Comparison of ENCODE assay signal across 13 mouse cellular contexts in genomic region chr2:153549486-153549885, GRCm38 (mm10). TPM values are rescaled to one million over a fixed set of nuclear protein-coding genes. Genes with fewer than 3 reads are reported as not detected.
DNase-seq lines count a peak whose midpoint lies in the region; ATAC-seq and TF ChIP-seq lines count a peak whose summit lies in the region.
"Had no signal": no experiment of that assay in that cellular context is flagged by ENCODE, and none has a peak within 500 bp of the region (broad histone marks: within the 10 kb centered on the region; RNA-seq: fewer than 3 reads in every experiment).

No protein-coding gene starts in this region.

- H3K27ac ChIP-seq in heart, embryonic 11.5 days (ENCODE audit: low read depth, low read length): peak overlapping the region; percentile 71
- no peak overlapping the region for H3K27ac ChIP-seq in intestine, postnatal 0 days (ENCODE audit: low read depth, low read length)
- H3K27ac ChIP-seq: kidney, postnatal 0 days had no signal

- TF ChIP-seq CTCF in intestine, postnatal 0 days (IDR thresholded peaks at IDR 0.05; ENCODE audit: low read depth): no peak

- no peak overlapping the region; the same call in 1 of the 2 replicates for H3K4me2 ChIP-seq in heart, embryonic 11.5 days
- H3K4me2 ChIP-seq in intestine, postnatal 0 days (replicated peaks; ENCODE audit: low read depth): no peak overlapping the region

- 0 out of 2 replicates have a peak, but pooled peaks have one; percentile 49 for ATAC-seq in heart, embryonic 11.5 days (replicated peaks; ENCODE audit: insufficient number of reproducible peaks, low FRiP score, low TSS enrichment)
- peak; percentile 37; the same call in 1 of the 2 replicates for ATAC-seq in intestine, postnatal 0 days
- no peak for ATAC-seq in CD4-positive, CD25-positive, alpha-beta regulatory T cell, adult 4 months

- peak overlapping the region; percentile 59 for H3K9ac ChIP-seq in heart, embryonic 11.5 days (ENCODE audit: low read depth, low read length)
- H3K9ac ChIP-seq in intestine, postnatal 0 days (ENCODE audit: low read depth, low read length): no peak overlapping the region

- H3K27me3 ChIP-seq in heart, embryonic 11.5 days (ENCODE audit: control insufficient read depth, insufficient read depth, low read length): 0 out of 2 replicates have a peak, but pooled peaks cover 4% of the 10 kb centered on the region
- H3K27me3 ChIP-seq in intestine, postnatal 0 days (replicated peaks; ENCODE audit: control insufficient read depth, insufficient read depth, low read length): no peaks in the 10 kb centered on the region

- H3K4me3 ChIP-seq in heart, embryonic 11.5 days (ENCODE audit: low read depth, low read length): no peak overlapping the region
- H3K4me3 ChIP-seq in intestine, postnatal 0 days (ENCODE audit: low read depth, low read length): no peak overlapping the region

- WGBS in heart, embryonic 11.5 days (ENCODE audit: insufficient replicate concordance): 49% methylated on average over 8 of the region's 8 CpGs
- 44% methylated on average over 8 of the region's 8 CpGs for WGBS in intestine, postnatal 0 days

- no peaks in the 10 kb centered on the region for H3K36me3 ChIP-seq in heart, embryonic 11.5 days (ENCODE audit: control insufficient read depth, insufficient read depth, low read length)
- H3K36me3 ChIP-seq in intestine, postnatal 0 days (ENCODE audit: control insufficient read depth, insufficient read depth): no peaks in the 10 kb centered on the region

- H3K4me1 ChIP-seq in heart, embryonic 11.5 days (ENCODE audit: control insufficient read depth, insufficient read depth, low read length): peaks cover 41% of the 10 kb centered on the region
- H3K4me1 ChIP-seq in intestine, postnatal 0 days (replicated peaks; ENCODE audit: control insufficient read depth, insufficient read depth, low read length): peaks cover 8% of the 10 kb centered on the region; the same call in 1 of the 2 replicates

- H3K9me3 ChIP-seq in heart, embryonic 11.5 days (replicated peaks; ENCODE audit: control insufficient read depth, low read length): no peaks in the 10 kb centered on the region
- no peaks in the 10 kb centered on the region for H3K9me3 ChIP-seq in intestine, postnatal 0 days (ENCODE audit: control insufficient read depth)

- no peak for DNase-seq in heart, postnatal 25 days (ENCODE audit: low spot score)
- peak; percentile 55 for DNase-seq in ovary, postnatal 36 days (ENCODE audit: low spot score)
- DNase-seq in ovary, postnatal 10 days (ENCODE audit: low spot score): no peak
- DNase-seq in thymus, adult 18-20 months: no peak
- no peak for DNase-seq in left cerebral cortex, adult 11 months (ENCODE audit: low spot score)
- DNase-seq: gastrocnemius, postnatal 36 days; left cerebral cortex, postnatal 4 days; retina, postnatal 1 day had no signal

- intact Hi-C loops in heart, postnatal 25 days (cut with DNase I): no loop called here

RNA-seq across cellular contexts. Expression of gene Nol4l, which starts 19.7 kb away (rescaled TPM):
- 16.0 and 16.7 TPM in 2 replicates for polyA plus RNA-seq in heart, embryonic 11.5 days (2014; fragmentation: Nextera tagmentation; extraction: Ambion mirVana)
- 1 to 10 TPM; 4.4 TPM for total RNA-seq in heart, postnatal 25 days (2021)
- 21.9 and 25.2 TPM in 2 replicates for polyA plus RNA-seq in intestine, postnatal 0 days (2015; fragmentation: Nextera tagmentation; extraction: Ambion mirVana)
- 1 to 10 TPM; 3.5 to 5.2 TPM for polyA plus RNA-seq in CD4-positive, CD25-positive, alpha-beta regulatory T cell, adult 4 months (2017; shearing (Covaris generic))

RNA-seq across cellular contexts. Expression of gene 4930404H24Rik, which starts 56.9 kb away (rescaled TPM):
- polyA plus RNA-seq in heart, embryonic 11.5 days (2014; fragmentation: Nextera tagmentation; extraction: Ambion mirVana): not detected in 2 replicates
- not detected for total RNA-seq in heart, postnatal 25 days (2021)
- not detected in 2 replicates for polyA plus RNA-seq in intestine, postnatal 0 days (2015; fragmentation: Nextera tagmentation; extraction: Ambion mirVana)
- not detected for polyA plus RNA-seq in CD4-positive, CD25-positive, alpha-beta regulatory T cell, adult 4 months (2017; shearing (Covaris generic))
- total RNA-seq: gastrocnemius, postnatal 36 days; left cerebral cortex, postnatal 4 days had no signal
- polyA plus RNA-seq: cortical plate, adult 2 months; kidney, postnatal 0 days had no signal
